Mouse (Mus musculus): ENCODE data around the gene Dmap1. TPM values are rescaled to one million over a fixed set of nuclear protein-coding genes. Genes with fewer than 3 reads are reported as not detected.

Gene Dmap1
- polyA plus RNA-seq, 1 experiment from 2014 or later: 27.5 TPM

DNA sequence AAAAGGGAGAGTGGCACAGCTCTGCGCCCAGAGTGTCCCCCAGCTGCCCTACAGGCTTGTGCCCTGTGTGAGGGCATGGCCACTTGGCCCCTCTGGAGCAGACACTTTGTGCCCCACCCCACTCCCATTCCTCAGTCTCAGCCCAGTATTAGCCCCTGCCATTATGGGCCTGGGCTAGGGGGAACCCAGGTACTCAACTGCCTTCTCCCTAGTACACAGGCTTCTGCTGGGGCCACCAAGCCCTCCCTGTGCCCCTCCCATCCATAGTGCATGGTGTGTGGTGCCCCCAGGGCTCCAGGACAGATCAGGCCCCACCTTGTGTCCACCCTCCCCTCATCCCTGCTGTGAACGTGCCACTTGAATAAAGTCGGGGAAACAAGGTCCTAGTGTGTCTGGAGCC, 8.2 kb downstream of the Dmap1 start:
- no peaks in the 10 kb centered on the region for H3K9me3 ChIP-seq (ENCODE audit: control insufficient read depth, low read length)
- no peak overlapping the region for H3K27ac ChIP-seq (replicated peaks)
- peaks cover 23% of the 10 kb centered on the region for H3K36me3 ChIP-seq (ENCODE audit: control insufficient read depth, insufficient read depth, low read length)
- H3K27me3 ChIP-seq (ENCODE audit: control insufficient read depth, insufficient read depth, low read length): no peaks in the 10 kb centered on the region
- no peaks in the 10 kb centered on the region for H3K4me1 ChIP-seq (replicated peaks; ENCODE audit: control insufficient read depth, insufficient read depth)
- DNase-seq (ENCODE audit: low spot score) (no peak), ATAC-seq (ENCODE audit: low FRiP score, low TSS enrichment) (0 out of 2 replicates have a peak, but pooled peaks have one; percentile 27)
- 73% methylated on average over 3 of the region's 3 CpGs for WGBS
- no peak overlapping the region for H3K9ac ChIP-seq (ENCODE audit: low read length)
- no peak overlapping the region for H3K4me3 ChIP-seq (ENCODE audit: low read depth, low read length)
- no peak overlapping the region for H3K4me2 ChIP-seq (replicated peaks; ENCODE audit: low read depth)
- TF ChIP-seq CTCF (IDR thresholded peaks at IDR 0.05; ENCODE audit: low read depth): no peak
- TF ChIP-seq EP300 (optimal IDR thresholded peaks at IDR 0.05): no peak

GRCm38 (mm10) chr4:117672042-117672441, 10.0 kb downstream of the Dmap1 start:
- Histone ChIP-seq H3K27ac (replicated peaks) (no peak overlapping the region), H3K27me3 (ENCODE audit: control insufficient read depth, insufficient read depth, low read length) (no peaks in the 10 kb centered on the region), H3K36me3 (ENCODE audit: control insufficient read depth, insufficient read depth, low read length) (peaks cover 19% of the 10 kb centered on the region), H3K4me2 (replicated peaks; ENCODE audit: low read depth) (no peak overlapping the region), H3K9ac (ENCODE audit: low read length) (no peak overlapping the region), H3K4me3 (ENCODE audit: low read depth, low read length) (no peak overlapping the region), H3K9me3 (ENCODE audit: control insufficient read depth, low read length) (no peaks in the 10 kb centered on the region), H3K4me1 (replicated peaks; ENCODE audit: control insufficient read depth, insufficient read depth) (no peaks in the 10 kb centered on the region)
- DNase-seq (ENCODE audit: low spot score) (no peak), ATAC-seq (ENCODE audit: low FRiP score, low TSS enrichment) (no peak)
- TF ChIP-seq CTCF (IDR thresholded peaks at IDR 0.05; ENCODE audit: low read depth) (no peak), EP300 (optimal IDR thresholded peaks at IDR 0.05) (no peak)
- WGBS: 57% methylated on average over 9 of the region's 9 CpGs

DNA sequence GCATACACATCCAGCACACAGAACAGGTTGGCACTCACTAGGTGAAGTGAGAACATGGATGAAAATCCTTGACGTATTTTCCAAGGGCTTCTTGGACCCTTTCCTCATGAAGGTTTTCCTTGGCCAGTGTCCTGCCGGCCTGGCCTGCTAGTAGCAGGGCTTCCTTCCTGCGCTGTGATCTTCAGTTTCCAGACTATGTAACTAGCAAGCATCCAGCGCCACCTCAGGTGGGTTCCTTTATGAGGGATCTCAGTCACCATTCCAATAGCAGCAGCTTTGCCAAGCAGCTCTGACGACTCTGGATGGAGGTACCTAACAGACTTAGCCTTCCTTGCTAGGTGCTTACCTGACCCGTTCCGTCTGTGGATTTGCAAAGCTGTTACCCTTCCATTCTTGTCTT, 12.2 kb downstream of the Dmap1 start:
- no peak overlapping the region for H3K4me3 ChIP-seq (ENCODE audit: low read depth, low read length)
- H3K9ac ChIP-seq (ENCODE audit: low read length): no peak overlapping the region
- TF ChIP-seq EP300 (optimal IDR thresholded peaks at IDR 0.05) (no peak), CTCF (IDR thresholded peaks at IDR 0.05; ENCODE audit: low read depth) (no peak)
- ATAC-seq (ENCODE audit: low FRiP score, low TSS enrichment) (no peak), DNase-seq (ENCODE audit: low spot score) (no peak)
- H3K27ac ChIP-seq (replicated peaks): no peak overlapping the region
- H3K9me3 ChIP-seq (ENCODE audit: control insufficient read depth, low read length): no peaks in the 10 kb centered on the region
- peaks cover 6% of the 10 kb centered on the region for H3K36me3 ChIP-seq (ENCODE audit: control insufficient read depth, insufficient read depth, low read length)
- H3K4me1 ChIP-seq (replicated peaks; ENCODE audit: control insufficient read depth, insufficient read depth): no peaks in the 10 kb centered on the region
- no peaks in the 10 kb centered on the region for H3K27me3 ChIP-seq (ENCODE audit: control insufficient read depth, insufficient read depth, low read length)
- H3K4me2 ChIP-seq (replicated peaks; ENCODE audit: low read depth): no peak overlapping the region
- WGBS: 78% methylated on average over 7 of the region's 7 CpGs

- Histone ChIP-seq H3K36me3 (ENCODE audit: control insufficient read depth, insufficient read depth, low read length) (peaks cover 5% of the 10 kb centered on the region; the same call in 1 of the 2 replicates), H3K4me2 (replicated peaks; ENCODE audit: low read depth) (no peak overlapping the region), H3K4me3 (ENCODE audit: low read depth, low read length) (no peak overlapping the region), H3K9ac (ENCODE audit: low read length) (no peak overlapping the region), H3K9me3 (ENCODE audit: control insufficient read depth, low read length) (no peaks in the 10 kb centered on the region), H3K4me1 (replicated peaks; ENCODE audit: control insufficient read depth, insufficient read depth) (no peaks in the 10 kb centered on the region), H3K27me3 (ENCODE audit: control insufficient read depth, insufficient read depth, low read length) (no peaks in the 10 kb centered on the region), H3K27ac (replicated peaks) (no peak overlapping the region)
- 82% methylated on average over 8 of the region's 8 CpGs for WGBS
- no peak for ATAC-seq (ENCODE audit: low FRiP score, low TSS enrichment)
- no peak for DNase-seq (ENCODE audit: low spot score)
- TF ChIP-seq CTCF (IDR thresholded peaks at IDR 0.05; ENCODE audit: low read depth) (no peak), EP300 (optimal IDR thresholded peaks at IDR 0.05) (no peak)
These were observed 16.0 kb downstream of the Dmap1 start for GRCm38 (mm10) chr4:117666054-117666453.

GRCm38 (mm10) chr4:117665531-117665930, 16.5 kb downstream of the Dmap1 start:
- Histone ChIP-seq H3K27me3 (ENCODE audit: control insufficient read depth, insufficient read depth, low read length) (no peaks in the 10 kb centered on the region), H3K36me3 (ENCODE audit: control insufficient read depth, insufficient read depth, low read length) (peaks cover 5% of the 10 kb centered on the region; the same call in 1 of the 2 replicates), H3K4me1 (replicated peaks; ENCODE audit: control insufficient read depth, insufficient read depth) (no peaks in the 10 kb centered on the region), H3K4me2 (replicated peaks; ENCODE audit: low read depth) (no peak overlapping the region), H3K9ac (ENCODE audit: low read length) (no peak overlapping the region), H3K27ac (replicated peaks) (no peak overlapping the region), H3K4me3 (ENCODE audit: low read depth, low read length) (no peak overlapping the region), H3K9me3 (ENCODE audit: control insufficient read depth, low read length) (no peaks in the 10 kb centered on the region)
- WGBS: 93% methylated on average over 7 of the region's 7 CpGs
- TF ChIP-seq EP300 (optimal IDR thresholded peaks at IDR 0.05) (no peak), CTCF (IDR thresholded peaks at IDR 0.05; ENCODE audit: low read depth) (no peak)
- DNase-seq (ENCODE audit: low spot score): no peak
- ATAC-seq (ENCODE audit: low FRiP score, low TSS enrichment): no peak

- Histone ChIP-seq H3K4me1 (replicated peaks; ENCODE audit: control insufficient read depth, insufficient read depth) (no peaks in the 10 kb centered on the region), H3K4me3 (ENCODE audit: low read depth, low read length) (no peak overlapping the region), H3K4me2 (replicated peaks; ENCODE audit: low read depth) (no peak overlapping the region), H3K9me3 (ENCODE audit: control insufficient read depth, low read length) (no peaks in the 10 kb centered on the region), H3K27ac (replicated peaks) (no peak overlapping the region), H3K9ac (ENCODE audit: low read length) (no peak overlapping the region), H3K36me3 (ENCODE audit: control insufficient read depth, insufficient read depth, low read length) (peaks cover 5% of the 10 kb centered on the region; the same call in 1 of the 2 replicates), H3K27me3 (ENCODE audit: control insufficient read depth, insufficient read depth, low read length) (no peaks in the 10 kb centered on the region)
- ATAC-seq (ENCODE audit: low FRiP score, low TSS enrichment) (no peak), DNase-seq (ENCODE audit: low spot score) (no peak)
- WGBS: 82% methylated on average over 10 of the region's 10 CpGs
- TF ChIP-seq CTCF (IDR thresholded peaks at IDR 0.05; ENCODE audit: low read depth) (no peak), EP300 (optimal IDR thresholded peaks at IDR 0.05) (no peak)
These were observed 17.5 kb downstream of the Dmap1 start for GRCm38 (mm10) chr4:117664411-117665137.
